Mouse (Mus musculus): ENCODE data around the gene Adck2.
A peak's percentile ranks its signal among the peaks of the same experiment; 100 is the strongest.

The Adck2 gene

GRCm38 (mm10) chr6:39557723-39558261, 15.9 kb upstream of the Adck2 start, which contains the start of gene Dennd2a:
Gene Dennd2a, minus strand, starts transcription at chr6:39557867.
- DNase-seq (ENCODE audit: low spot score in 2 of 2): peak; percentile 78 to 83

GRCm38 (mm10) chr6:39559276-39559939, 14.3 kb upstream of the Adck2 start:
- no peak for DNase-seq (ENCODE audit: low spot score in 2 of 2)

- peak; percentile 72 to 89 for DNase-seq (ENCODE audit: low spot score in 2 of 2)
Observed at GRCm38 (mm10) chr6:39562166-39563015, 11.3 kb upstream of the Adck2 start.

GRCm38 (mm10) chr6:39567528-39567927, 6.1 kb upstream of the Adck2 start:
- DNase-seq (ENCODE audit: low spot score in 2 of 2): no peak

- no peak for DNase-seq (ENCODE audit: low spot score in 2 of 2)
Observed at GRCm38 (mm10) chr6:39570426-39570825, 3.2 kb upstream of the Adck2 start.

GRCm38 (mm10) chr6:39574555-39574869, 839 bp downstream of the Adck2 start:
- DNase-seq (ENCODE audit: low spot score in 2 of 2): peak in 1 of 2 experiments; percentile 42

GRCm38 (mm10) chr6:39574951-39575350, 1.3 kb downstream of the Adck2 start:
- DNase-seq (ENCODE audit: low spot score in 2 of 2): no peak

- DNase-seq (ENCODE audit: low spot score in 2 of 2): no peak
Observed at GRCm38 (mm10) chr6:39579552-39579951, 5.9 kb downstream of the Adck2 start.

GRCm38 (mm10) chr6:39580558-39580957, 6.9 kb downstream of the Adck2 start:
- DNase-seq (ENCODE audit: low spot score in 2 of 2): no peak

- no peak for DNase-seq (ENCODE audit: low spot score in 2 of 2)
Observed at GRCm38 (mm10) chr6:39581087-39581784, 7.6 kb downstream of the Adck2 start.

- no peak for DNase-seq (ENCODE audit: low spot score in 2 of 2)
Observed at GRCm38 (mm10) chr6:39585517-39585916, 11.8 kb downstream of the Adck2 start, which contains the start of gene Gm42420. Gene Gm42420, plus strand, starts transcription at chr6:39585753.

- DNase-seq (ENCODE audit: low spot score in 2 of 2): no peak
Observed at GRCm38 (mm10) chr6:39591481-39591880, 17.8 kb downstream of the Adck2 start.

GRCm38 (mm10) chr6:39592401-39593214, 18.9 kb downstream of the Adck2 start, which contains the start of gene Ndufb2:
Gene Ndufb2, plus strand, starts transcription at chr6:39592574.
- DNase-seq (ENCODE audit: low spot score in 2 of 2): peak; percentile 94 to 95

- no peak for DNase-seq (ENCODE audit: low spot score in 2 of 2)
Observed at GRCm38 (mm10) chr6:39600851-39601250, 27.2 kb downstream of the Adck2 start.

- no peak for DNase-seq (ENCODE audit: low spot score in 2 of 2)
Observed at GRCm38 (mm10) chr6:39601828-39602227, 28.2 kb downstream of the Adck2 start.

- DNase-seq (ENCODE audit: low spot score in 2 of 2): no peak
Observed at GRCm38 (mm10) chr6:39604565-39604964, 30.9 kb downstream of the Adck2 start.

GRCm38 (mm10) chr6:39606056-39606455, 32.4 kb downstream of the Adck2 start:
- no peak for DNase-seq (ENCODE audit: low spot score in 2 of 2)

- no peak for DNase-seq (ENCODE audit: low spot score in 2 of 2)
Observed at GRCm38 (mm10) chr6:39606862-39607261, 33.2 kb downstream of the Adck2 start.

- DNase-seq (ENCODE audit: low spot score in 2 of 2): no peak
Observed at GRCm38 (mm10) chr6:39607365-39607764, 33.7 kb downstream of the Adck2 start.

GRCm38 (mm10) chr6:39610207-39610606, 36.5 kb downstream of the Adck2 start:
- DNase-seq (ENCODE audit: low spot score in 2 of 2): no peak

- DNase-seq (ENCODE audit: low spot score in 2 of 2): no peak
Observed at GRCm38 (mm10) chr6:39611296-39611695, 37.6 kb downstream of the Adck2 start.
